Mouse (Mus musculus) adrenal gland, postnatal 4 days (tissue): Measurements from ENCODE around the gene Erc2. TPM values are rescaled to one million over a fixed set of nuclear protein-coding genes. Genes with fewer than 3 reads are reported as not detected.

Experiments used
- DNase-seq, 2 experiments: peaks; one replicate each; pipeline ENCODE4 v3.0.0; 2021 to 2022; ENCODE audit warnings: low spot score in 2 of 2, mixed read lengths in 2 of 2
- total RNA-seq, 2 experiments: library from RNA; stranded (reverse); gene quantifications; 2 replicates each; pipeline ENCODE4 v1.2.3; 2021

The Erc2 gene
- total RNA-seq, 2 experiments from 2014 or later = 16.9 to 17.7 TPM

- DNase-seq = no peak
These were observed 898.9 kb downstream of the Erc2 start for GRCm38 (mm10) chr14:28521106-28521505.

- DNase-seq = no peak
These were observed 900.4 kb downstream of the Erc2 start for GRCm38 (mm10) chr14:28522611-28523010.

- no peak for DNase-seq
These were observed 903.3 kb downstream of the Erc2 start for GRCm38 (mm10) chr14:28525566-28525965.

Other genes starting within 250 kb of the Erc2 start
- gene Fam208a, start 193.6 kb upstream of the Erc2 start, total RNA-seq = 10 to 100 TPM; 22.3 to 24.6 TPM
- 10 to 100 TPM; 10.4 to 13.0 TPM for gene Ccdc66, start 114.0 kb upstream of the Erc2 start, total RNA-seq